Mouse (Mus musculus) bone marrow, adult 2 months (tissue): ENCODE results near the gene Gon4l.

Experiments used
- CTCF ChIP-seq: fragments of 200-500 bp; IDR thresholded peaks from 2 replicates; pipeline ENCODE4 v1.5.1; 2011; ENCODE audit warnings: low read length, control low read depth; ENCODE audit not compliant: control insufficient read depth, insufficient read depth
- POLR2A ChIP-seq: fragments of 200-500 bp; IDR thresholded peaks from 2 replicates; pipeline ENCODE4 v1.6.1; 2011; ENCODE audit warnings: low read depth, mild to moderate bottlenecking, control low read depth, low read length, borderline replicate concordance; ENCODE audit not compliant: control insufficient read depth

- no peak for TF ChIP-seq POLR2A
- no peak for TF ChIP-seq CTCF
Observed at GRCm38 (mm10) chr3:88918981-88919380, 84.0 kb downstream of the Gon4l start.
